Mouse (Mus musculus): Measurements from ENCODE around the gene Ano4.
"Not testable (repeated sequence)": the region's sequence is repeated elsewhere in the genome, so short reads cannot be mapped to it uniquely, and the experiment has no call there.

DNA sequence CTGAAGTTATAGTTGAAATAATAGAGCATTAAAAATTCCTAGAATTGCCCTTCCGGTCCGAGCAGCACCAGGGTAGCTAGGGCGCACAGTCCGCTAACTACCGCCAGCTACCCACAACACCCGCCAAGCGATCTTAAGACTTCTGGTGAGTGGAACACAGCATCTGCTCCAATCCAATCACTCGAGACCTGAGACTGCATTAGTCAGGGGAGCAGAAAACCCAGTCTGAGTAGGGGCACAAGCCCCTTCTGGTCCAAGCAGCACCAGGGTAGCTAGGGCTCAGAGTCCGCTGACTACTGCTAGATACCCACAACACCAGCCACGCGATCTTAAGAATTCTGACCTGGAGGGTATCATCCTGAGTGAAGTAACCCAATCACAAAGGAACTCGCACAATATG is 299.6 kb downstream of the Ano4 start:
- TF ChIP-seq CTCF (IDR thresholded peaks at IDR 0.05; ENCODE audit: low read depth); EP300 (optimal IDR thresholded peaks at IDR 0.05): not testable (repeated sequence)
